Comparison of ENCODE assay signal across 12 mouse cellular contexts in the genomic region with DNA sequence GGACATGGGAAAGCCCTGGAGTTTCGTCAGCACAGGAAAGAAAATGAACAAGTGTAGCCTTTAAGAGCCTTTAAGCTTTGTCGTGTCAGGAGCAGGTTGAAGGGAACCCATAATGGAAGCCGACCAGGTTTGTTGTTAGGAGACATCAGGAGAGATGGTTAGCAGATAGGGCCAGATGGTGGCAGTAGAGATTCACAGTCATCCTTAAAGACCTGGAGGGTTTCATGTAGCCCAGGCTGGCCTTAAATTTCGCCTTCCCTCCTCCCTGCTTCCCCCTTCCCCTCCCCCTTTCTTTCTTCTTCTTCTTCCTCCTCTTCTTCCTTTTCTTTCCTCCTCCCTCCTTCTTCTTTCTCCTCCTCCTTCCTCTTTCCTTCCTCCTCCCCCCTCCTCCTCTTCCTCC. TPM values are rescaled to one million over a fixed set of nuclear protein-coding genes. Genes with fewer than 3 reads are reported as not detected.
DNase-seq lines count a peak whose midpoint lies in the region; ATAC-seq lines count a peak whose summit lies in the region.
"Had no signal": no experiment of that assay in that cellular context is flagged by ENCODE, and none has a peak within 500 bp of the region (broad histone marks: within the 10 kb centered on the region; RNA-seq: fewer than 3 reads in every experiment).

No protein-coding gene starts in this region.

- no peak for ATAC-seq in forebrain, embryonic 11.5 days (replicated peaks; ENCODE audit: low FRiP score)
- no peak for ATAC-seq in forebrain, embryonic 16.5 days

- H3K4me3 ChIP-seq in forebrain, embryonic 11.5 days (ENCODE audit: low read depth, low read length), result no peak overlapping the region
- no peak overlapping the region for H3K4me3 ChIP-seq in forebrain, embryonic 16.5 days (replicated peaks; ENCODE audit: low read length)
- H3K4me3 ChIP-seq: limb, embryonic 15.5 days had no signal

- intact Hi-C loops in left cerebral cortex, postnatal 25 days (cut with DNase I), result loop anchor here (5.0 kb wide), 3 partner anchors 93 to 298 kb away; no protein-coding TSS in a partner anchor
- intact Hi-C loops in left cerebral cortex, postnatal 10 days (cut with DNase I), result loop anchor here (5.0 kb wide), 1 partner anchor 228 kb away; no protein-coding TSS in a partner anchor

- no peaks in the 10 kb centered on the region for H3K27me3 ChIP-seq in forebrain, embryonic 11.5 days (ENCODE audit: control insufficient read depth, insufficient read depth, low read length)
- H3K27me3 ChIP-seq in forebrain, embryonic 16.5 days (replicated peaks; ENCODE audit: control insufficient read depth, insufficient read depth, low read length), result no peaks in the 10 kb centered on the region
- H3K27me3 ChIP-seq: limb, embryonic 15.5 days had no signal

- H3K4me2 ChIP-seq in forebrain, embryonic 11.5 days (ENCODE audit: low read depth, low read length, severe bottlenecking), result no peak overlapping the region
- H3K4me2 ChIP-seq in forebrain, embryonic 16.5 days (ENCODE audit: low read length), result no peak overlapping the region
- H3K4me2 ChIP-seq: limb, embryonic 15.5 days had no signal

- peak; percentile 44 for DNase-seq in forebrain, embryonic 11.5 days (ENCODE audit: low spot score)
- peak; percentile 46 to 60 for DNase-seq in left cerebral cortex, postnatal 25 days (ENCODE audit: low spot score in 2 of 2)
- no peak for DNase-seq in left cerebral cortex, postnatal 10 days (ENCODE audit: extremely low spot score in 1 of 2, low spot score in 2 of 2)
- DNase-seq in 416B (ENCODE audit: low read depth), result peak; percentile 33
- peak; percentile 43 for DNase-seq in ZHBTc4 (ENCODE audit: low read depth, low spot score)
- no peak for DNase-seq in spleen, adult 18-20 months
- no peak for DNase-seq in ovary, adult 18-20 months (ENCODE audit: low spot score)
- DNase-seq: adrenal gland, postnatal 25 days; gastrocnemius, postnatal 14 days; kidney, postnatal 10 days had no signal

- no peaks in the 10 kb centered on the region for H3K4me1 ChIP-seq in forebrain, embryonic 11.5 days (replicated peaks; ENCODE audit: control insufficient read depth, insufficient read depth, low read length)
- H3K4me1 ChIP-seq in forebrain, embryonic 16.5 days (replicated peaks; ENCODE audit: control insufficient read depth, insufficient read depth, low read length), result peaks cover 4% of the 10 kb centered on the region

- 54% methylated on average over 4 of the region's 4 CpGs for WGBS in forebrain, embryonic 11.5 days
- 67% methylated on average over 4 of the region's 4 CpGs for WGBS in forebrain, embryonic 16.5 days

- no peak overlapping the region for H3K9ac ChIP-seq in forebrain, embryonic 11.5 days (ENCODE audit: low read length)
- H3K9ac ChIP-seq in forebrain, embryonic 16.5 days (replicated peaks; ENCODE audit: low read depth, low read length), result no peak overlapping the region
- H3K9ac ChIP-seq: limb, embryonic 15.5 days had no signal

- no peak overlapping the region for H3K27ac ChIP-seq in forebrain, embryonic 11.5 days (ENCODE audit: low read depth, low read length)
- no peak overlapping the region for H3K27ac ChIP-seq in forebrain, embryonic 16.5 days (ENCODE audit: low read length)
- H3K27ac ChIP-seq: limb, embryonic 15.5 days had no signal

- no peaks in the 10 kb centered on the region for H3K9me3 ChIP-seq in forebrain, embryonic 11.5 days (ENCODE audit: control insufficient read depth, low read length)
- H3K9me3 ChIP-seq in forebrain, embryonic 16.5 days (ENCODE audit: control insufficient read depth, low read length), result no peaks in the 10 kb centered on the region
- H3K9me3 ChIP-seq: limb, embryonic 15.5 days had no signal

- H3K36me3 ChIP-seq in forebrain, embryonic 11.5 days (ENCODE audit: control insufficient read depth, insufficient read depth, low read length), result no peaks in the 10 kb centered on the region; the same call in 1 of the 2 replicates
- no peaks in the 10 kb centered on the region for H3K36me3 ChIP-seq in forebrain, embryonic 16.5 days (ENCODE audit: control insufficient read depth, insufficient read depth)

RNA-seq across cellular contexts. Expression of a gene that starts 34.8 kb away (rescaled TPM):
- polyA plus RNA-seq in forebrain, embryonic 11.5 days (2014; fragmentation: Nextera tagmentation; extraction: Ambion mirVana), result 50.5 and 53.1 TPM in 2 replicates
- polyA plus RNA-seq in forebrain, embryonic 16.5 days (2015; fragmentation: Nextera tagmentation; extraction: Ambion mirVana), result 68.0 and 69.1 TPM in 2 replicates
- total RNA-seq in left cerebral cortex, postnatal 25 days (2021), result 10 to 100 TPM; 50.3 to 57.4 TPM
- total RNA-seq in left cerebral cortex, postnatal 10 days (2021), result 10 to 100 TPM; 56.2 TPM

RNA-seq across cellular contexts. Expression of a gene that starts 35.1 kb away (rescaled TPM):
- polyA plus RNA-seq in forebrain, embryonic 11.5 days (2014; fragmentation: Nextera tagmentation; extraction: Ambion mirVana), result 296 and 314 TPM in 2 replicates
- 246 and 250 TPM in 2 replicates for polyA plus RNA-seq in forebrain, embryonic 16.5 days (2015; fragmentation: Nextera tagmentation; extraction: Ambion mirVana)
- total RNA-seq in left cerebral cortex, postnatal 25 days (2021), result 100 to 1,000 TPM; 145 to 156 TPM
- total RNA-seq in left cerebral cortex, postnatal 10 days (2021), result 100 to 1,000 TPM; 198 to 200 TPM

Comparison
In these comparisons a context has a peak if more than half of its experiments do, and no peak if none do; other contexts are left out.
1. DNase-seq: peak in forebrain, embryonic 11.5 days (single experiment), left cerebral cortex, postnatal 25 days (2 of 2), 416B (single experiment) and ZHBTc4 (single experiment); none in left cerebral cortex, postnatal 10 days (0 of 2), spleen, adult 18-20 months (0 of 2) and ovary, adult 18-20 months (single experiment).